Mouse (Mus musculus) kidney, adult 2 months (tissue): ENCODE data around the gene Fgf12. TPM values are rescaled to one million over a fixed set of nuclear protein-coding genes. Genes with fewer than 3 reads are reported as not detected.
A peak's percentile ranks its signal among the peaks of the same experiment; 100 is the strongest.

Experiments
- DNase-seq: peaks from one replicate; pipeline ENCODE4 v3.0.0; 2021
- H3K27ac ChIP-seq: fragments of 200-500 bp; 2 replicates; pipeline ENCODE4 v1.5.1; 2012; ENCODE audit warnings: low read depth, low read length, control low read depth, inconsistent platforms; ENCODE audit not compliant: insufficient read depth
- H3K27me3 ChIP-seq: fragments of 200-500 bp; replicated peaks from 2 replicates; pipeline ENCODE4 v1.6.1; 2012; ENCODE audit warnings: mild to moderate bottlenecking, moderate library complexity, low read length, inconsistent platforms; ENCODE audit not compliant: control insufficient read depth, insufficient read depth
- H3K36me3 ChIP-seq: fragments of 200-500 bp; 2 replicates; pipeline ENCODE4 v1.6.1; 2012; ENCODE audit warnings: mild to moderate bottlenecking, moderate library complexity, low read length, inconsistent platforms; ENCODE audit not compliant: control insufficient read depth, insufficient read depth
- H3K4me1 ChIP-seq: fragments of 200-500 bp; 2 replicates; pipeline ENCODE4 v1.6.1; 2011; ENCODE audit warnings: low read length; ENCODE audit not compliant: control insufficient read depth, insufficient read depth
- H3K4me3 ChIP-seq: fragments of 200-500 bp; 2 replicates; pipeline ENCODE4 v1.5.1; 2011; ENCODE audit warnings: mild to moderate bottlenecking, low read depth, low read length, control low read depth; ENCODE audit not compliant: insufficient read depth
- CTCF ChIP-seq: fragments of 200-500 bp; conservative IDR thresholded peaks from 2 replicates; pipeline ENCODE4 v1.5.1; 2011; ENCODE audit warnings: low read depth, mild to moderate bottlenecking, control low read depth, low read length, moderate library complexity, mixed read lengths; ENCODE audit not compliant: insufficient read depth, insufficient read length
- POLR2A ChIP-seq: fragments of 200-500 bp; IDR thresholded peaks from one replicate; pipeline ENCODE4 v1.6.1; 2011; ENCODE audit warnings: low read depth, low read length, control low read depth
- WGBS: fragments of 180-500 bp; shearing (Covaris S2); methylation state at CpG from one replicate; pipeline ENCODE4 v1.1.7; 2018; 5-methylcytosine and 5-hydroxymethylcytosine counted together
- polyA plus RNA-seq: library from polyadenylated mRNA; depleted of rRNA; stranded (reverse); fragments of >200 nt; gene quantifications from 2 replicates; pipeline ENCODE4 v1.2.3, GENCODE M21; 2012

The Fgf12 gene
- polyA plus RNA-seq, 1 experiment: 0.74 TPM

DNA sequence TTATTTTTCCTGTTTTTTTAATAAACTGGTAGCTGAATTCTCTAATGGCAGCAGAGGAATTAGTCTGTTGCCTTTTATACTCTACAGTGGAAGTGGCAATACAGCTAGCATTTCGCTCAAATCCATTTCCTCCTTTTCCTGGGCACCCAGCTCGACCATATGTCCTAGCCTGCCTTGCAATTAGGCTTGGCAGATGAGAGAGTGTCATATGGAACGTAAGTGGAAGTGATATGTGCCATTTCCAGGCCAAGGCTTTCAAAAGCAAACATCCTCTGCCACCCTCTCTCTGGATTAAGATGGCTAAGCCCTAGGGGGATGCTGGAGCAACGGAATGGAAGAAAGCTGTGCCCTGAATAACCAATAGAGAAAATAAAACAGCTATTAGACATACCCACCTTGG, 350.2 kb downstream of the Fgf12 start:
- 65% methylated on average over 4 of the region's 4 CpGs for WGBS
- H3K36me3 ChIP-seq: no peaks in the 10 kb centered on the region
- no peak for DNase-seq
- H3K27ac ChIP-seq: no peak overlapping the region
- H3K4me3 ChIP-seq: no peak overlapping the region
- H3K4me1 ChIP-seq: no peaks in the 10 kb centered on the region
- TF ChIP-seq CTCF: no peak
- TF ChIP-seq POLR2A: no peak
- no peaks in the 10 kb centered on the region for H3K27me3 ChIP-seq

DNA sequence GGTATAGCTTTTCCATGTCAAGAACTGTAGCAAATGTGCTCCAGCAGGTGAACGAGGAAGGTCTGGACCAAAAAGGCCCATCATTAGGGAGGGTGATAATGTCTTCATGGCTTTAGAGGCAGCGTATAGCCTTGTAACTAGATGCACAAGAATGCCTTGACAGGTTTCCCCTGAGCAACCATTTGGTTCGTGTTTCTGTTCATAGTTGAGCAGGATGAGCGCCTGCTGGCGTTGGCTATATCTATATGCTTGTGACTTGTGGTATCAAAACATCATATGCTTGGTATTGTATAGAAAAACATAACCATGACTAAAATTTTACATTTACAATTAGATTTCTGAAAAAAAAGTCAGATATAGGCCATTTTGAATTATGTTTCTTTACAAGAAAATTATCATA, 361.6 kb downstream of the Fgf12 start:
- Histone ChIP-seq H3K27me3 (no peaks in the 10 kb centered on the region), H3K36me3 (no peaks in the 10 kb centered on the region)
- WGBS: 82% methylated on average over 5 of the region's 5 CpGs

DNA sequence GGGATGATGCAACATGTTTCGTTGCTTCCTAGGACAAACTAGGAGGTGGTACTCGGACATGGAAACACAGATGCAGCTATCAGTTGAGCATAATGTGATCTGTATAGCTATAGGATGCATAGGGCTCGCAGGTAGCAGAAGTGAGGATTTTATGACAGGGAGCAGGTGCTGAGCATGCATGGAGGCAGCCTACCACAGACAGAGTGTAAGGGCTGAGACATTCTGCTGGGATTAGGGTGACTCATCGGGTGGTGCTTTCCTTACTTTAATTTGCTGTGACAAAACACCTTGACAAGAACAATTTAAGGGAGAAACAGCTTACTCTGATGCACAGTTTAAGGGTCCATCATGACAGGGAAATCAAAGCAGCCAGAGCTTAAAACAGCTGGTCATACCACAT, 363.8 kb downstream of the Fgf12 start:
- H3K27me3 ChIP-seq: no peaks in the 10 kb centered on the region
- no peak overlapping the region for H3K4me3 ChIP-seq
- DNase-seq: no peak
- H3K4me1 ChIP-seq: no peaks in the 10 kb centered on the region
- 79% methylated on average over 4 of the region's 4 CpGs for WGBS
- H3K27ac ChIP-seq: no peak overlapping the region
- H3K36me3 ChIP-seq: no peaks in the 10 kb centered on the region
- TF ChIP-seq POLR2A (no peak), CTCF (no peak)

More for the DNA sequence above, 361.6 kb downstream of the Fgf12 start:
- DNase-seq: no peak
- H3K4me1 ChIP-seq: no peaks in the 10 kb centered on the region
- no peak overlapping the region for H3K4me3 ChIP-seq
- no peak for TF ChIP-seq POLR2A
- TF ChIP-seq CTCF: no peak
- no peak overlapping the region for H3K27ac ChIP-seq

DNA sequence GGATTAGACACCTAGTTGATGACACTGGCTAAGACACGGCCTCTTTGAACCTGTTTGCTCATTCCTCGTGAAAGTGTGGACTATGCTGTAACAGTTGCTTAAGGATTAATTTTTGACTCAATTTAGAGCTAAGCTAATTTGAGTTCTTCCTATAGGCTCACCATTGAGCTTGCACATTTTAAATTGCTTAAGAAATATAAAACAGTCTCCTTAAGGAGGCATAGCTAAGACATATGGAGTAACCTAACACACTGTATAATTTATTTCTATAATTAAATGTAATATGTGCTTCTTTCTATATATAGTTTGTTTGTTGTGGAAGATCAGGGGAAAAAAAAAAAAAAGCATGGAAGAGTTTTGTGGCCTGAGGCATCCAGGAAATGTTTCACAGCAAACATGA, 378.1 kb downstream of the Fgf12 start:
- H3K4me1 ChIP-seq: no peaks in the 10 kb centered on the region
- TF ChIP-seq POLR2A (no peak), CTCF (no peak)
- H3K4me3 ChIP-seq: no peak overlapping the region
- H3K27me3 ChIP-seq: no peaks in the 10 kb centered on the region
- WGBS: 42% methylated on average over 2 of the region's 2 CpGs
- no peak overlapping the region for H3K27ac ChIP-seq
- no peak for DNase-seq
- no peaks in the 10 kb centered on the region for H3K36me3 ChIP-seq

DNA sequence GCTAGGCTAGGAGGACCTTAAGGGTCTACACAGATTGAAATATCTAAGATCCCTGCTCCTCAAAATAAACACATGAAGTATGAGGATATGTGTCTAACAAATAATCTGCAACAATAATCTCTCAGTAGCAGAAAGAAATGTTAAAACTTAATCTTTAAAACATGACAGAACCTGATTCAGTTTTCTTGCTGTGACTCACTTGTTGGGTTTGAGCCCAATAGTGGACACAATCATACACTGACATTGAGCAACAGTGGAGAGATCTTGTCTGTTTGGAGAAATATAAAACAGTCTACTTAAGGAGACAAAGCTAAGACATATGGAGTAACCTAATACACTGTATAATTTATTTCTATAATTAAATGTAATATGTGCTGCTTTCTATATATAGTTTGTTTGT, 379.6 kb downstream of the Fgf12 start:
- no peak overlapping the region for H3K27ac ChIP-seq
- no peak for DNase-seq
- TF ChIP-seq CTCF (no peak), POLR2A (no peak)
- H3K36me3 ChIP-seq: no peaks in the 10 kb centered on the region
- no peaks in the 10 kb centered on the region for H3K4me1 ChIP-seq
- H3K27me3 ChIP-seq: no peaks in the 10 kb centered on the region
- no peak overlapping the region for H3K4me3 ChIP-seq

DNA sequence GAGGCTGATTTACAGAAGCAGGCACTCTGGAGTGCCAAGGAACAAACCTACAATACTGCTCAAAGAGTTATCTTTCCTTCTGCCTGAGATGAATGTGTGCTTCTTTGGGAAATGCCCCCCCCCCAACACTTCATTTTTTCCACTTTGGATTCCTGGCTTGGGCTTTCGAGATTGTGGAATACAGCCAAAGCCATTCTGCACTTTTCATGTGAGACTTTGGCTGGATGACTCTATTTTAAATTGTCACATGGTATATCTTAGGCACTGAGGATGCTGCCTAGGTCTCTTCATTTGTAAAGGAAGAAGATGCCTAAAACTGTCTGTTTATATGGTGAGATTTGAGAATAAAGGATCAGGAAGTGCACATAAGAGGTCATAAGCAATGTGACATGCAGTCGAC, 402.2 kb downstream of the Fgf12 start:
- no peak for TF ChIP-seq CTCF
- TF ChIP-seq POLR2A: no peak
- Histone ChIP-seq H3K27me3 (no peaks in the 10 kb centered on the region), H3K27ac (no peak overlapping the region), H3K4me1 (no peaks in the 10 kb centered on the region), H3K36me3 (no peaks in the 10 kb centered on the region), H3K4me3 (no peak overlapping the region)
- WGBS: 48% methylated on average over 2 of the region's 2 CpGs
- no peak for DNase-seq

DNA sequence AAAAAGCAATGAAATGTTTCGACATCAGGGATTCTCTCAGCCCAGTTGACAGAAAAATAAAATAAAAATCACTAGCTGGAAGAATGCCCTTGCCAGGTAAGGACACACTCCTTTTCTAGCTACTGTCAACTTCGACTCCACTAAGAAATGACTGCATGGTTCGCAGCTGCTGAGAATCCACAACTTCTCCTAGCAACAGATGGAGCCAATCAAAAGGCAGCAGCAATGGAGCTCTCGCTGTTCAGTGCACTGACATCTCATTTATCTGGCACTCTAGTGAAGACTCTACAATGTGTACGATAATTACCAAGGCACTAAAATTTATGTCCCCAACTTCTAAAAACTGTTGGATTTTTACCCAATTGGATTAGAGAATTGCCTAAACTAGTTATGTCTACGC, 407.5 kb downstream of the Fgf12 start:
- Histone ChIP-seq H3K36me3 (no peaks in the 10 kb centered on the region), H3K27ac (no peak overlapping the region), H3K27me3 (no peaks in the 10 kb centered on the region), H3K4me3 (no peak overlapping the region), H3K4me1 (no peaks in the 10 kb centered on the region)
- no peak for TF ChIP-seq POLR2A
- TF ChIP-seq CTCF: no peak
- WGBS: 31% methylated on average over 6 of the region's 6 CpGs
- no peak for DNase-seq

DNA sequence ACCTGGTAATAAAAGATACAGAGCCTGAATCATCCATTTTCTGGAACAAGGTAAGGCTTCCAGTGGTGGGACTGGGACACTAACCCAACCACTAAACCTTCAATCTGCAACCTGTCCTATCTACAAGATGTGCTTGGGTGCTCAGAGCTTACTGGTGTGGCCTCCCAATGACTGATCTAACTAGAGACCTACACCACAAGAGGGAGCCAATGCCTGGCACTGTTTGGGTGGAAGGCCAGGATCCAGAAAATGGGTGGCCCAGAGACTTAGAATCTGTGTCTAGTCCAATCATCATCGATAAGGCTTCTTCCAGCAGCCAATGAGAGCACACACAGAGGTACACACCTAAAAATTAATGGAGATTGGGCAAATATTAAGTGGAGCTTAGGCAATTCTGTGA, 414.9 kb downstream of the Fgf12 start:
- TF ChIP-seq CTCF: 0 out of 2 replicates have a peak, but pooled peaks have one; percentile 17
- TF ChIP-seq POLR2A: no peak
- DNase-seq: peak; percentile 1
- no peaks in the 10 kb centered on the region for H3K4me1 ChIP-seq
- WGBS: 95% methylated on average over 1 of the region's 1 CpGs
- no peak overlapping the region for H3K27ac ChIP-seq
- H3K36me3 ChIP-seq: no peaks in the 10 kb centered on the region
- no peak overlapping the region for H3K4me3 ChIP-seq
- H3K27me3 ChIP-seq: no peaks in the 10 kb centered on the region
